Mouse (Mus musculus): ENCODE results near the gene Agbl3. TPM values are rescaled to one million over a fixed set of nuclear protein-coding genes. Genes with fewer than 3 reads are reported as not detected.

Agbl3 gene
- polyA plus RNA-seq, 1 experiment = 15.9 TPM

GRCm38 (mm10) chr6:34876835-34877156 lies 96.6 kb downstream of the Agbl3 start:
- 43% methylated on average over 2 of the region's 2 CpGs for WGBS
- peak in 1 of 2 experiments; percentile 17 for DNase-seq
- H3K27me3 ChIP-seq (ENCODE audit: control insufficient read depth, insufficient read depth, low read length) = no peaks in the 10 kb centered on the region
- H3K4me1 ChIP-seq (ENCODE audit: control insufficient read depth, insufficient read depth, low read length) = no peaks in the 10 kb centered on the region
- no peak overlapping the region for H3K4me3 ChIP-seq (replicated peaks; ENCODE audit: insufficient read depth, low read depth, low read length)
- no peak overlapping the region for H3K27ac ChIP-seq (ENCODE audit: insufficient read depth, low read length)
- TF ChIP-seq POLR2A (IDR thresholded peaks at IDR 0.05; ENCODE audit: borderline replicate concordance, insufficient read depth, low read length) = no peak
- no peak for TF ChIP-seq CTCF (IDR thresholded peaks at IDR 0.05; ENCODE audit: borderline replicate concordance, insufficient read depth, low read depth, low read length)

- H3K4me3 ChIP-seq (replicated peaks; ENCODE audit: insufficient read depth, low read depth, low read length) = peak within 1 kb of the TSS; percentile 59
- TF ChIP-seq CTCF (IDR thresholded peaks at IDR 0.05; ENCODE audit: borderline replicate concordance, insufficient read depth, low read depth, low read length) (peak; percentile 39; the same call in 1 of the 2 replicates), POLR2A (IDR thresholded peaks at IDR 0.05; ENCODE audit: borderline replicate concordance, insufficient read depth, low read length) (peak; percentile 78)
- no peaks in the 10 kb centered on the region for H3K4me1 ChIP-seq (ENCODE audit: control insufficient read depth, insufficient read depth, low read length)
- H3K27ac ChIP-seq (ENCODE audit: insufficient read depth, low read length) = peak within 1 kb of the TSS; percentile 67
- under 1% methylated on average over 56 of the region's 56 CpGs for WGBS
- DNase-seq = peak; percentile 90
- no peaks in the 10 kb centered on the region for H3K27me3 ChIP-seq (ENCODE audit: control insufficient read depth, insufficient read depth, low read length)
Measured at GRCm38 (mm10) chr6:34877509-34878321, 97.5 kb downstream of the Agbl3 start, which contains the start of gene Cyren. Gene Cyren, minus strand, starts transcription at chr6:34878060.

GRCm38 (mm10) chr6:34879101-34879740 lies 99.0 kb downstream of the Agbl3 start:
- H3K27ac ChIP-seq (ENCODE audit: insufficient read depth, low read length) = no peak overlapping the region
- 91% methylated on average over 16 of the region's 16 CpGs for WGBS
- no peaks in the 10 kb centered on the region for H3K4me1 ChIP-seq (ENCODE audit: control insufficient read depth, insufficient read depth, low read length)
- DNase-seq = no peak
- H3K27me3 ChIP-seq (ENCODE audit: control insufficient read depth, insufficient read depth, low read length) = no peaks in the 10 kb centered on the region
- TF ChIP-seq POLR2A (IDR thresholded peaks at IDR 0.05; ENCODE audit: borderline replicate concordance, insufficient read depth, low read length) (no peak), CTCF (IDR thresholded peaks at IDR 0.05; ENCODE audit: borderline replicate concordance, insufficient read depth, low read depth, low read length) (no peak)
- H3K4me3 ChIP-seq (replicated peaks; ENCODE audit: insufficient read depth, low read depth, low read length) = no peak overlapping the region

DNA sequence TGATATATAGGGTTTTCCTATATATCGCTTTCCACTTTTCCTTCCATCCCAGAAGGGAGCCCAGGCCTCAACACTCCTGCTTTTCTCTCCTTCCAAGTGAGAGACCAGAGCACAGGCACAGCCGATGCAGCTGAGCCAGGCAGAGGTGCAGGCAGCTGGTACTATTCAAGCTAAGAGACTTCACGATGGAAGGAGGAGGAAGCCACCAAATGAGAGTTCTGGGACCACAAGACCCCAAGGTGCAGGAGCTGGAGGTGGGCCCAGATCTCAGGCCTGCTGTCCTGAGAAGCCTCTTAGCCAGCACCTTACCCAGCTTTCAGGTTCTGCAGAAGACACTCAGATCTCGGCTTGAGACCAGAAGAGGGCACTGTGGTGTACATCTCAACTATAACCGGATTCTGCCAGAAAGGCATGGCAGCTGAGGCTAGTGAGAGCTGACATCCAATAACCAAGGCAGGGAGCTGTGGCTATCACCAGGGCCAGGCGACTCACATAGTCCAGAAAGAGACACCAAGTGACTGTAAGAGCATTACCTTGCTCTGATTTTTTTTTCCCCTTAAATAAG lies 99.8 kb downstream of the Agbl3 start:
- Histone ChIP-seq H3K4me3 (replicated peaks; ENCODE audit: insufficient read depth, low read depth, low read length) (no peak overlapping the region), H3K27me3 (ENCODE audit: control insufficient read depth, insufficient read depth, low read length) (no peaks in the 10 kb centered on the region), H3K4me1 (ENCODE audit: control insufficient read depth, insufficient read depth, low read length) (no peaks in the 10 kb centered on the region), H3K27ac (ENCODE audit: insufficient read depth, low read length) (no peak overlapping the region)
- DNase-seq = peak; percentile 60 to 62
- TF ChIP-seq CTCF (IDR thresholded peaks at IDR 0.05; ENCODE audit: borderline replicate concordance, insufficient read depth, low read depth, low read length) (peak; percentile 55; the same call in 1 of the 2 replicates), POLR2A (IDR thresholded peaks at IDR 0.05; ENCODE audit: borderline replicate concordance, insufficient read depth, low read length) (no peak)
- 50% methylated on average over 6 of the region's 6 CpGs for WGBS

- Histone ChIP-seq H3K4me1 (ENCODE audit: control insufficient read depth, insufficient read depth, low read length) (no peaks in the 10 kb centered on the region), H3K27me3 (ENCODE audit: control insufficient read depth, insufficient read depth, low read length) (no peaks in the 10 kb centered on the region), H3K27ac (ENCODE audit: insufficient read depth, low read length) (no peak overlapping the region), H3K4me3 (replicated peaks; ENCODE audit: insufficient read depth, low read depth, low read length) (no peak overlapping the region)
- 93% methylated on average over 7 of the region's 7 CpGs for WGBS
- TF ChIP-seq POLR2A (IDR thresholded peaks at IDR 0.05; ENCODE audit: borderline replicate concordance, insufficient read depth, low read length) (no peak), CTCF (IDR thresholded peaks at IDR 0.05; ENCODE audit: borderline replicate concordance, insufficient read depth, low read depth, low read length) (no peak)
- DNase-seq = no peak
Measured at GRCm38 (mm10) chr6:34884724-34885123, 104.5 kb downstream of the Agbl3 start.

DNA sequence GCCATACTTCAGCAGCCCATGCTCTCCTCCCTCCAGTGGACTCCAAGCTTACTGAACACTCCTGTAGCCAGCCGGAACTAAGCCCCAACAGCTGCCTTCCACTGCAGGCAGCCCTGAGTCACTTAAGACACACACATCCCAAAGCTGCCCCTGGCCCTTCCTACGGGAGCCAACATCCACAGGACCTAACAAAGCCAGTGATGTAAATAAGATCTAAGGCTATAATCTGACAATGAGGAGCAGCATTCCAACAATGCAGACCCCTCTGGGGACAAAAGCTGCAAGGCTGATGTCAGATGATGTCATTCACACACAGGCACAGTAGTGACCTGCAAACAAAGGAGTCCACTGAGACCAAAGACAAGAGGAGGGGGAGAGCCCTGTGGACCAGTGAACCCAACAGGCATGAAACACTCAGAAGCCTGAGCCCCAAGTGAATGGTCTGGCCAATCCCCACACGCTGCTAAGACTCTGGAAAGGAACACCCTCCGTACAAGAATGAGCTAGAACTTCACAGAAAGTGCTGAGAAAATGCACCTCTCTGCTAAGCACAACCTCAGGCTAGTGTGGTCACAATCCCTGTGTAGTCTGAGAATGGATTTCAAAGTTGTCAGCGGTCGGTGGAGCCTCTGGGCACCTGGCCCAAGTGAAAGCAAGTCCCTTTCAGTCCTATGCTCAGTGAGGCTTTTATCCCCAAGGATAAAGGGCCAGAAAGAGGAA lies 107.1 kb downstream of the Agbl3 start:
- 53% methylated on average over 6 of the region's 6 CpGs for WGBS
- TF ChIP-seq CTCF (IDR thresholded peaks at IDR 0.05; ENCODE audit: borderline replicate concordance, insufficient read depth, low read depth, low read length) (no peak), POLR2A (IDR thresholded peaks at IDR 0.05; ENCODE audit: borderline replicate concordance, insufficient read depth, low read length) (no peak)
- Histone ChIP-seq H3K4me1 (ENCODE audit: control insufficient read depth, insufficient read depth, low read length) (no peaks in the 10 kb centered on the region), H3K4me3 (replicated peaks; ENCODE audit: insufficient read depth, low read depth, low read length) (no peak overlapping the region), H3K27ac (ENCODE audit: insufficient read depth, low read length) (no peak overlapping the region; the same call in 1 of the 2 replicates), H3K27me3 (ENCODE audit: control insufficient read depth, insufficient read depth, low read length) (no peaks in the 10 kb centered on the region)
- no peak for DNase-seq

- Histone ChIP-seq H3K4me1 (ENCODE audit: control insufficient read depth, insufficient read depth, low read length) (no peaks in the 10 kb centered on the region), H3K27me3 (ENCODE audit: control insufficient read depth, insufficient read depth, low read length) (no peaks in the 10 kb centered on the region), H3K27ac (ENCODE audit: insufficient read depth, low read length) (no peak overlapping the region), H3K4me3 (replicated peaks; ENCODE audit: insufficient read depth, low read depth, low read length) (no peak overlapping the region)
- no peak for DNase-seq
- no peak for TF ChIP-seq CTCF (IDR thresholded peaks at IDR 0.05; ENCODE audit: borderline replicate concordance, insufficient read depth, low read depth, low read length)
- no peak for TF ChIP-seq POLR2A (IDR thresholded peaks at IDR 0.05; ENCODE audit: borderline replicate concordance, insufficient read depth, low read length)
- WGBS = 43% methylated on average over 4 of the region's 4 CpGs
Measured at GRCm38 (mm10) chr6:34889185-34889584, 109.0 kb downstream of the Agbl3 start.

Data from cerebellum, adult 2 months (tissue).